Mouse (Mus musculus) kidney, adult 2 months (tissue): ENCODE measurements around the gene Tmem79.

Experiments
- CTCF ChIP-seq: fragments of 200-500 bp; conservative IDR thresholded peaks from 2 replicates; pipeline ENCODE4 v1.5.1; 2011; ENCODE audit warnings: low read depth, mild to moderate bottlenecking, control low read depth, low read length, moderate library complexity, mixed read lengths; ENCODE audit not compliant: insufficient read depth, insufficient read length
- POLR2A ChIP-seq: fragments of 200-500 bp; IDR thresholded peaks from one replicate; pipeline ENCODE4 v1.6.1; 2011; ENCODE audit warnings: low read depth, low read length, control low read depth

GRCm38 (mm10) chr3:88350732-88351131 lies 14.8 kb upstream of the Tmem79 start:
- TF ChIP-seq CTCF (no peak), POLR2A (no peak)
